Mouse (Mus musculus): ENCODE results near the gene Slc10a7.
A peak's percentile ranks its signal among the peaks of the same experiment; 100 is the strongest.
"Not testable (repeated sequence)": the region's sequence is repeated elsewhere in the genome, so short reads cannot be mapped to it uniquely, and the experiment has no call there.

Gene Slc10a7

GRCm38 (mm10) chr8:78668206-78668605, 159.1 kb downstream of the Slc10a7 start:
- DNase-seq (ENCODE audit: low spot score in 2 of 2): no peak

- no peak for DNase-seq (ENCODE audit: low spot score in 2 of 2)
These were observed 161.1 kb downstream of the Slc10a7 start for GRCm38 (mm10) chr8:78670241-78670640.

GRCm38 (mm10) chr8:78678541-78679219, 169.5 kb downstream of the Slc10a7 start:
- no peak for DNase-seq (ENCODE audit: low spot score in 2 of 2)

- DNase-seq (ENCODE audit: low spot score in 2 of 2): no peak
These were observed 181.6 kb downstream of the Slc10a7 start for GRCm38 (mm10) chr8:78690795-78691194.

- peak; percentile 17 to 39 for DNase-seq (ENCODE audit: low spot score in 2 of 2)
These were observed 189.2 kb downstream of the Slc10a7 start for GRCm38 (mm10) chr8:78698331-78698741.

- no peak for DNase-seq (ENCODE audit: low spot score in 2 of 2)
These were observed 194.1 kb downstream of the Slc10a7 start for GRCm38 (mm10) chr8:78703068-78703820.

- DNase-seq (ENCODE audit: low spot score in 2 of 2): no peak
These were observed 196.8 kb downstream of the Slc10a7 start for GRCm38 (mm10) chr8:78705980-78706379.

- DNase-seq (ENCODE audit: low spot score in 2 of 2): no peak
These were observed 200.9 kb downstream of the Slc10a7 start for GRCm38 (mm10) chr8:78709948-78710644.

GRCm38 (mm10) chr8:78710961-78711360, 201.8 kb downstream of the Slc10a7 start:
- DNase-seq (ENCODE audit: low spot score in 2 of 2): no peak

GRCm38 (mm10) chr8:78714880-78715279, 205.7 kb downstream of the Slc10a7 start:
- DNase-seq (ENCODE audit: low spot score in 2 of 2): no peak

- DNase-seq (ENCODE audit: low spot score in 2 of 2): no peak
These were observed 207.4 kb downstream of the Slc10a7 start for GRCm38 (mm10) chr8:78716546-78716945.

GRCm38 (mm10) chr8:78717191-78717590, 208.0 kb downstream of the Slc10a7 start:
- DNase-seq (ENCODE audit: low spot score in 2 of 2): not testable (repeated sequence)

- DNase-seq (ENCODE audit: low spot score in 2 of 2): no peak
These were observed 210.3 kb downstream of the Slc10a7 start for GRCm38 (mm10) chr8:78719279-78720040.

- no peak for DNase-seq (ENCODE audit: low spot score in 2 of 2)
These were observed 210.9 kb downstream of the Slc10a7 start for GRCm38 (mm10) chr8:78720041-78720414.

GRCm38 (mm10) chr8:78721576-78721975, 212.4 kb downstream of the Slc10a7 start:
- DNase-seq (ENCODE audit: low spot score in 2 of 2): no peak

- no peak for DNase-seq (ENCODE audit: low spot score in 2 of 2)
These were observed 213.1 kb downstream of the Slc10a7 start for GRCm38 (mm10) chr8:78722201-78722600.

GRCm38 (mm10) chr8:78724832-78725231, 215.7 kb downstream of the Slc10a7 start:
- DNase-seq (ENCODE audit: low spot score in 2 of 2): no peak

- no peak for DNase-seq (ENCODE audit: low spot score in 2 of 2)
These were observed 219.1 kb downstream of the Slc10a7 start for GRCm38 (mm10) chr8:78728240-78728639.

- no peak for DNase-seq (ENCODE audit: low spot score in 2 of 2)
These were observed 223.3 kb downstream of the Slc10a7 start for GRCm38 (mm10) chr8:78732410-78732809.

- DNase-seq (ENCODE audit: low spot score in 2 of 2): no peak
These were observed 223.9 kb downstream of the Slc10a7 start for GRCm38 (mm10) chr8:78732995-78733512.

- no peak for DNase-seq (ENCODE audit: low spot score in 2 of 2)
These were observed 225.8 kb downstream of the Slc10a7 start for GRCm38 (mm10) chr8:78734721-78735517.
